Mouse (Mus musculus) megakaryocyte-erythroid progenitor cell, adult 5 weeks (primary cell): ENCODE results near the gene Flnb. TPM values are rescaled to one million over a fixed set of nuclear protein-coding genes. Genes with fewer than 3 reads are reported as not detected.

Source experiments
- polyA plus RNA-seq: library from polyadenylated mRNA; stranded (reverse); fragments of >175 nt; gene quantifications from 2 replicates; pipeline ENCODE4 v1.2.3, GENCODE M21; 2012

Gene Flnb
- 7.3 and 10.4 TPM in 2 replicates for polyA plus RNA-seq

DNA sequence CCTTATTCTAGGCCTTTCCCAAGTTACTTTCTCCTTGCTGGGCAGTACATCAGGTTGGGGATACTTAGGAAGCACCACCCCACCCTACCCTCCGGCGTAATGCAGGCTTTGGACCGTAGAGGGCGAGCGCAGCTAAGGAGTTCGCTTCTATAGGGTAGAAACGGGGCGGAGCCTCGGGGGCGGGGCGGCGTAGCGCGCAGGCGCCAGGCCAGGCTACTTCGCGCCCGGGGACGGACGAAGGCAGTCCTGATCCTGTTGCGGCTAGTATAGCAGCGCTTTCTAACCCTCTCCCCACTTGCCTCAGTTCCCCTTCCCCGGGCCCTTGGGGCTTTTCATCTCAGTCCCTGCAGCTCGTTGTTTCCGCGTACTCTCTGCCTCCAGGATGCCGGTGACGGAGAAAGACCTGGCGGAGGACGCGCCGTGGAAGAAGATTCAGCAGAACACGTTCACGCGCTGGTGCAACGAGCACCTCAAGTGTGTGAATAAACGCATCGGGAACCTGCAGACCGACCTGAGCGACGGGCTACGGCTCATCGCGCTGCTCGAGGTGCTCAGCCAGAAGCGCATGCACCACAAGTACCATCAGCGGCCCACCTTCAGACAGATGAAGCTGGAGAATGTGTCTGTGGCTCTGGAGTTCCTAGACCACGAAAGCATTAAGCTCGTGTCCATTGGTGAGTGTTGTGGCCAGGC, at the start of gene Flnb:
Gene Flnb, plus strand, starts transcription at position 188 of the 693 bp plus-strand sequence.

DNA sequence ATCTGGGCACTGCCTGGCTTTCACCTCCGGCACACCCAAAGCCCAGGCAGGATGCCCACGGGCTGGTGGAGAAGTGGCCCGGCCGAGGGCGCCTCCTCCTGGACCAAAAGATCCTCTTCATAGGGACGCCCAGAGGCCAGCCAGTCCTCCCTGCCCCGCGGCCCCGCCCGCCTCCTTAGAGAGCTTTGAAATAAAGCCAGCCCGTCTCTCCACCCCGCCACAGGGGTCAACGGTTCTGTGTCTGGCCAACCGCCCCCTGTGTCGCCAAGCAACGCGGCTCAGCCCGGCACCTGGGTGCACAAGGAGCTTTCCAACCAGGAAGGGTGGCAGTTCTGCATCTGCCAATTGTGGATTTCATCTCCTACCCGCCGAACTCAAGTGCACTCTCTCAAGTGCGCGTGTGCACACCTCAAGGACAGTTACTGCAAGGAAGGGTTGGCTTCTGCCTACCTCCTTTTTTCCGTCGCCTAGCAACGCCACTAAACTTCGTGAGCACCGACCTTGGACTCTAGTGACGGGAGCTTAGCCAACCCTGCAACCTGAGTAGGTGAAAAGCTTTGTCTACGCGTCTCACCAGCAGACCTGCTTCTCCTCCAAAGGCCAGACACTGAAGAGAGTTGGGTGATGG, 26.1 kb upstream of the Flnb start, which contains the start of gene Gm26661:
Gene Gm26661, plus strand, starts transcription at position 56 of the 628 bp plus-strand sequence.

DNA sequence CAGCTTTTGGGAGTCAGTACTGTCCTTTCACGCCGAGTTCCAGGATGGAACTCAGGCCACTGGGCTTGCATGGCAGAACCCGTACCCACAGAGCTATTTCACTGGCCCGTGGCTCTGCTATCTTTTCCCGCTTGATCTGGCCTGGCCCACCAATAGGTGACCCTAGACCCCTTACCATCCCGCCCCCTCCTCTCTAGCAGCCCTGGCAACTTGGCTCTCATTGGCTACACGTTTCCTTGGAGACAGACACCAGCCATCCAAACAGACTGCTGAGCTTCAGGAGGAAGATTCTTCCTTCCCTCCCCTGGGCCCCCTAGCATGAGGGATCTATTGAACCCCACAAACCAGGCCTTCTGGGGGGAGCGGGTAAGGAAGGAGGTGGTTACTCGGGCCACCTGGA, 139.3 kb downstream of the Flnb start, which contains the start of gene Gm45521:
Gene Gm45521, plus strand, starts transcription at position 240 of the 400 bp plus-strand sequence.

DNA sequence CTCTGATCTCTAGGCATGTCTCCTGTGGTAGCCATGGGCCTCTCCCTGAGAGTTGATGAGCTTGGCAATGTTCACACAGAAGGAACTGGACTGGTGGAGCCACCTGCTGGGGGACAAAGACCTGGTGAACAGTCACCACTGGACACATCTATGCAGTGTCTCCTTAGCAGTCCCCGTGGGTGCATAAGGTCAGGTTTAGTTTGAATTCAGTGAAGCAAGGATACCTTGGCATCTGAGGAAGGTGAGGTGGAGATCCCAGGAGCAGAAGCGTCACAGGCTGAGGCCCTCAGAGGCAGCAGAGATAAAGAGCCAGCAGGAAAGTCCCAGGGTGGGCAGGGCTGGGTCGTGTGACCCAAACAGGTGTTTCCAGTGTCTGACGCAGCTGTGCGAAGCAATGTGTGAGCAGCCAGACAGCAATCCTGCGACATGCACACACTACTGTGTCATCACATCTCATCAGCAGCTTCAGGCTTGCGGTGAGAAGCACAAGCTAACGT, 176.6 kb downstream of the Flnb start, which contains the start of gene Dnase1l3:
Gene Dnase1l3, minus strand, starts transcription at position 303 of the 497 bp plus-strand sequence.

Other genes with a start within 250 kb of the Flnb start
- gene Gm3558, start 249.4 kb upstream of the Flnb start, polyA plus RNA-seq, result not detected in 2 replicates
- not detected in 2 replicates for gene Gm10338, start 222.4 kb upstream of the Flnb start, polyA plus RNA-seq
- not detected in 2 replicates for gene Gm10128, start 174.0 kb upstream of the Flnb start, polyA plus RNA-seq
- gene Gm26661, start 26.4 kb upstream of the Flnb start, polyA plus RNA-seq, result not detected in 2 replicates
- gene Gm45521, start 139.3 kb downstream of the Flnb start, polyA plus RNA-seq, result 0.14 TPM in 1 of 2 replicates, not detected in the other
- gene Dnase1l3, start 176.6 kb downstream of the Flnb start, polyA plus RNA-seq, result 0.01 TPM in 1 of 2 replicates, not detected in the other
- gene Abhd6, start 184.9 kb downstream of the Flnb start, polyA plus RNA-seq, result 0.09 and 0.16 TPM in 2 replicates